Comparison of ENCODE assay signal across 10 mouse cellular contexts in genomic region chr4:100990996-100991395, GRCm38 (mm10). TPM values are rescaled to one million over a fixed set of nuclear protein-coding genes. Genes with fewer than 3 reads are reported as not detected.
A peak's percentile ranks its signal among the peaks of the same experiment; 100 is the strongest.
DNase-seq lines count a peak whose midpoint lies in the region; ATAC-seq and TF ChIP-seq lines count a peak whose summit lies in the region.
"Had no signal": no experiment of that assay in that cellular context is flagged by ENCODE, and none has a peak within 500 bp of the region (broad histone marks: within the 10 kb centered on the region; RNA-seq: fewer than 3 reads in every experiment).

No protein-coding gene starts in this region.

- no peak for TF ChIP-seq EP300 in lung, postnatal 0 days (IDR thresholded peaks at IDR 0.05)

- H3K36me3 ChIP-seq in lung, postnatal 0 days (ENCODE audit: insufficient read depth, low read length) = no peaks in the 10 kb centered on the region; the same call in 1 of the 2 replicates
- peaks cover 8% of the 10 kb centered on the region; the same call in 1 of the 2 replicates for H3K36me3 ChIP-seq in neural tube, embryonic 15.5 days
- peaks cover 43% of the 10 kb centered on the region for H3K36me3 ChIP-seq in heart, embryonic 10.5 days

- no peak for TF ChIP-seq POLR2A in lung, adult 2 months (IDR thresholded peaks at IDR 0.05; ENCODE audit: borderline replicate concordance, extremely low read depth, low read depth, low read length)

- no peak overlapping the region for H3K9ac ChIP-seq in lung, postnatal 0 days (replicated peaks; ENCODE audit: low read depth)
- H3K9ac ChIP-seq in neural tube, embryonic 15.5 days (replicated peaks) = no peak overlapping the region
- H3K9ac ChIP-seq: heart, embryonic 15.5 days had no signal

- DNase-seq in cerebellum, postnatal 10 days = peak; percentile 68 to 80
- no peak for DNase-seq in cerebellum, adult 11-12 months
- peak; percentile 27 for DNase-seq in lung, postnatal 0 days (ENCODE audit: low spot score)
- no peak for DNase-seq in lung, adult 2 months
- peak; percentile 85 for DNase-seq in kidney, adult 9 months
- DNase-seq in heart, embryonic 10.5 days (ENCODE audit: low spot score) = no peak
- no peak for DNase-seq in cerebellum, adult 18-20 months

- H3K4me2 ChIP-seq in lung, postnatal 0 days (replicated peaks; ENCODE audit: low read depth, low read length) = no peak overlapping the region
- H3K4me2 ChIP-seq in neural tube, embryonic 15.5 days = no peak overlapping the region
- H3K4me2 ChIP-seq: heart, embryonic 15.5 days had no signal

- ATAC-seq in lung, postnatal 0 days = 0 out of 2 replicates have a peak, but pooled peaks have one; percentile 16
- ATAC-seq in neural tube, embryonic 15.5 days (ENCODE audit: low FRiP score) = peak; percentile 43; the same call in 1 of the 2 replicates

- no peaks in the 10 kb centered on the region for H3K27me3 ChIP-seq in lung, postnatal 0 days (replicated peaks; ENCODE audit: insufficient read depth, low read length)
- no peaks in the 10 kb centered on the region for H3K27me3 ChIP-seq in neural tube, embryonic 15.5 days (replicated peaks)
- no peaks in the 10 kb centered on the region for H3K27me3 ChIP-seq in heart, embryonic 10.5 days (ENCODE audit: insufficient read depth, poor library complexity, severe bottlenecking)
- H3K27me3 ChIP-seq: heart, embryonic 15.5 days had no signal

- no peaks in the 10 kb centered on the region for H3K4me1 ChIP-seq in lung, postnatal 0 days (ENCODE audit: insufficient read depth, low read depth, low read length)
- H3K4me1 ChIP-seq in lung, adult 2 months (ENCODE audit: control insufficient read depth, insufficient read depth, low read length) = no peaks in the 10 kb centered on the region
- peaks cover 15% of the 10 kb centered on the region for H3K4me1 ChIP-seq in neural tube, embryonic 15.5 days
- H3K4me1 ChIP-seq in heart, embryonic 10.5 days = no peaks in the 10 kb centered on the region; the same call in 1 of the 2 replicates
- H3K4me1 ChIP-seq: heart, embryonic 15.5 days had no signal

- no peak overlapping the region for H3K4me3 ChIP-seq in lung, postnatal 0 days (ENCODE audit: low read depth, low read length)
- no peak overlapping the region for H3K4me3 ChIP-seq in lung, adult 2 months (replicated peaks; ENCODE audit: extremely low read depth, low read depth, low read length)
- H3K4me3 ChIP-seq in neural tube, embryonic 15.5 days (replicated peaks) = no peak overlapping the region
- no peak overlapping the region for H3K4me3 ChIP-seq in heart, embryonic 10.5 days
- H3K4me3 ChIP-seq: heart, embryonic 15.5 days had no signal

- TF ChIP-seq CTCF in lung, postnatal 0 days (IDR thresholded peaks at IDR 0.05) = no peak
- no peak for TF ChIP-seq CTCF in lung, adult 2 months (IDR thresholded peaks at IDR 0.05; ENCODE audit: insufficient read depth, low read length)

- WGBS in lung, postnatal 0 days = 63% methylated on average over 4 of the region's 4 CpGs
- WGBS in lung, adult 2 months = 56% methylated on average over 4 of the region's 4 CpGs
- WGBS in neural tube, embryonic 15.5 days = 26% methylated on average over 4 of the region's 4 CpGs
- 81% methylated on average over 4 of the region's 4 CpGs for WGBS in heart, embryonic 10.5 days

- H3K9me3 ChIP-seq in lung, postnatal 0 days (ENCODE audit: low read length) = no peaks in the 10 kb centered on the region
- H3K9me3 ChIP-seq in neural tube, embryonic 15.5 days (replicated peaks) = no peaks in the 10 kb centered on the region
- H3K9me3 ChIP-seq in heart, embryonic 10.5 days = no peaks in the 10 kb centered on the region
- H3K9me3 ChIP-seq: heart, embryonic 15.5 days had no signal

- H3K27ac ChIP-seq in lung, postnatal 0 days (ENCODE audit: low read length) = no peak overlapping the region
- peak overlapping the region; percentile 72 for H3K27ac ChIP-seq in neural tube, embryonic 15.5 days (replicated peaks)
- no peak overlapping the region for H3K27ac ChIP-seq in heart, embryonic 10.5 days
- H3K27ac ChIP-seq: heart, embryonic 15.5 days had no signal

RNA-seq across cellular contexts. Expression of gene Gm10577, which starts 29.5 kb away (rescaled TPM):
- polyA plus RNA-seq in lung, postnatal 0 days (2015; fragmentation: Nextera tagmentation; extraction: Ambion mirVana) = not detected in 2 replicates
- not detected in 2 replicates for polyA plus RNA-seq in lung, adult 2 months (2012; rRNA removed)
- polyA plus RNA-seq in neural tube, embryonic 15.5 days (2015; fragmentation: Nextera tagmentation; extraction: Ambion mirVana) = not detected in 2 replicates
- polyA plus RNA-seq in heart, embryonic 10.5 days (2016; fragmentation: Nextera tagmentation; extraction: Ambion mirVana) = not detected in 2 replicates
- polyA plus RNA-seq: cortical plate, adult 2 months; heart, embryonic 15.5 days had no signal

Comparison
In these comparisons a context has a peak if more than half of its experiments do, and no peak if none do; other contexts are left out.
1. DNase-seq: peak in cerebellum, postnatal 10 days (2 of 2), lung, postnatal 0 days (single experiment) and kidney, adult 9 months (single experiment); none in cerebellum, adult 11-12 months (single experiment), lung, adult 2 months (single experiment), heart, embryonic 10.5 days (single experiment) and cerebellum, adult 18-20 months (0 of 2).